Mouse (Mus musculus): ENCODE measurements around the gene Sost.

GRCm38 (mm10) chr11:101926951-101927589 lies 39.7 kb downstream of the Sost start:
- TF ChIP-seq CTCF (IDR thresholded peaks at IDR 0.05; ENCODE audit: low read depth) (no peak), EP300 (optimal IDR thresholded peaks at IDR 0.05) (no peak)

Measured in stomach, postnatal 0 days (tissue).